Mouse (Mus musculus) left cerebral cortex, adult 9 months (tissue): Measurements from ENCODE around the gene Ddx47.

Source experiments
- DNase-seq, 2 experiments: peaks; one replicate each; pipeline ENCODE4 v3.0.0; 2022; ENCODE audit warnings: low spot score in 2 of 2

Ddx47 gene

GRCm38 (mm10) chr6:135068221-135068620, 56.8 kb downstream of the Ddx47 start:
- no peak for DNase-seq

DNA sequence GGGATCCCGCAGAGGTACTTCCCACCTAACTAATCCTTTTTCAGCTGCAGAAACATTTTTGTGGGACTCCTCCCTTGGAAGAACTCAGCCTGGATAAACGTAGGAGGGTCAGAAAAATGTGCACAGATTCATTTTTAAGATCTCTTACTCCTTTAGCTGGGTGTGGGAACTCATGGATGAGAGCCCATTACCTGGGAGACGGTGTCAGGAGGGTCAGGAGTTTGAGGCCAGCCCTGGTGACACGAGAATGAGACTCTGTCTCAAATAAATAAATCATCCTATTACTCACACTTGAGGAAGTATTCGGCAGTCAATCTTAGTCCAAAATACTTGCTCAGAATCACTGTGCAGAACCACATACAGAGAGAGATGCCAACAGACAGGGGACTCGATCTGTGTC, 58.4 kb downstream of the Ddx47 start:
- no peak for DNase-seq

DNA sequence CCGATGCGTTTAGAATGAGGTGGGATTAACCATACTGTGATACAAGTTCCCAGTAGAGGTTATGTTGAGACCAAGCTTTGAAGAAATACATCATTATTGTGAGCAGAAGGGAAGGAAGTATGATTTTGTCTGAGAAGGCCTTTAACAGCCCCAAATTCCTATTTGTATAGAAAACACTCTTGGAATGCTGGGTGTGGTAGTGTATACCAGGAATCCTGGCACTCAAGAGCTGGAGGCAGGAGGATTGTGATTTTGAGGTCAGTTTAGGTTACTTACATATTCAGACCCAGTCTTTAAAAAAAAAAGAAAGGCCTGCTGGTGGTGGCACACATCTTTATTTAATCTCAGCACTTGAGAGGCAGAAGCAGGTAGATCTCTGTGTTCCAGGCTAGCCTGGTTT, 58.9 kb downstream of the Ddx47 start:
- no peak for DNase-seq
